Mouse (Mus musculus) embryo, embryonic 10.5 days (tissue): ENCODE results near the gene Ap1b1.

ENCODE experiments used
- DNase-seq: peaks from one replicate; pipeline ENCODE4 v3.0.0-alpha.2; 2015; ENCODE audit warnings: low spot score

The Ap1b1 gene

GRCm38 (mm10) chr11:5035421-5035820, 48.8 kb downstream of the Ap1b1 start:
- no peak for DNase-seq

- no peak for DNase-seq
Observed at GRCm38 (mm10) chr11:5037146-5037854, 50.7 kb downstream of the Ap1b1 start.

- no peak for DNase-seq
Observed at GRCm38 (mm10) chr11:5040585-5040984, 54.0 kb downstream of the Ap1b1 start.

- no peak for DNase-seq
Observed at GRCm38 (mm10) chr11:5041144-5041780, 54.6 kb downstream of the Ap1b1 start.

GRCm38 (mm10) chr11:5042645-5043381, 56.2 kb downstream of the Ap1b1 start:
- DNase-seq = no peak

GRCm38 (mm10) chr11:5046321-5046926, 59.8 kb downstream of the Ap1b1 start:
- DNase-seq = no peak

- no peak for DNase-seq
Observed at GRCm38 (mm10) chr11:5051629-5052028, 65.0 kb downstream of the Ap1b1 start.

GRCm38 (mm10) chr11:5052200-5052854, 65.7 kb downstream of the Ap1b1 start:
- no peak for DNase-seq

GRCm38 (mm10) chr11:5054151-5054550, 67.5 kb downstream of the Ap1b1 start:
- no peak for DNase-seq

- no peak for DNase-seq
Observed at GRCm38 (mm10) chr11:5054874-5055273, 68.2 kb downstream of the Ap1b1 start.

- DNase-seq = peak; percentile 46
Observed at GRCm38 (mm10) chr11:5055945-5056938, 69.6 kb downstream of the Ap1b1 start.

GRCm38 (mm10) chr11:5057064-5057463, 70.4 kb downstream of the Ap1b1 start:
- DNase-seq = no peak

GRCm38 (mm10) chr11:5057541-5057855, 70.9 kb downstream of the Ap1b1 start:
- DNase-seq = no peak

GRCm38 (mm10) chr11:5057856-5058641, 71.4 kb downstream of the Ap1b1 start, which contains the start of gene Rasl10a:
TSS of gene Rasl10a (plus strand) at chr11:5058128.
- DNase-seq = peak; percentile 41

GRCm38 (mm10) chr11:5058783-5059182, 72.2 kb downstream of the Ap1b1 start:
- DNase-seq = no peak

- DNase-seq = no peak
Observed at GRCm38 (mm10) chr11:5059230-5059629, 72.6 kb downstream of the Ap1b1 start.

GRCm38 (mm10) chr11:5059704-5060156, 73.1 kb downstream of the Ap1b1 start:
- peak; percentile 71 for DNase-seq

GRCm38 (mm10) chr11:5060756-5061412, 74.3 kb downstream of the Ap1b1 start:
- DNase-seq = peak; percentile 47

- DNase-seq = peak; percentile 87
Observed at GRCm38 (mm10) chr11:5061413-5062139, 75.0 kb downstream of the Ap1b1 start.
